Mouse (Mus musculus): ENCODE data around the gene Tbx21. TPM values are rescaled to one million over a fixed set of nuclear protein-coding genes. Genes with fewer than 3 reads are reported as not detected.

Gene Tbx21
- polyA plus RNA-seq (2014; fragmentation: Nextera tagmentation; extraction: Ambion mirVana) = 0.13 and 0.26 TPM in 2 replicates

GRCm38 (mm10) chr11:97114671-97115601 is at the start of gene Tbx21:
TSS of gene Tbx21 (minus strand) at chr11:97115331.
- H3K27ac ChIP-seq (replicated peaks; ENCODE audit: low read depth, low read length) = no peak within 1 kb of the TSS
- under 1% methylated on average over 51 of the region's 87 CpGs for WGBS
- no peaks in the 10 kb centered on the region for H3K36me3 ChIP-seq (ENCODE audit: control insufficient read depth, insufficient read depth, low read length)
- peak within 1 kb of the TSS; percentile 45 for H3K4me3 ChIP-seq (ENCODE audit: low read depth, low read length)
- no peaks in the 10 kb centered on the region for H3K9me3 ChIP-seq (ENCODE audit: control insufficient read depth, low read length)
- peak within 1 kb of the TSS; percentile 73 for H3K4me2 ChIP-seq (ENCODE audit: low read depth, low read length)
- peak; percentile 22 for DNase-seq (ENCODE audit: low spot score)
- H3K9ac ChIP-seq (ENCODE audit: low read depth, low read length) = peak within 1 kb of the TSS; percentile 49
- peaks cover 5% of the 10 kb centered on the region; the same call in 1 of the 2 replicates for H3K4me1 ChIP-seq (ENCODE audit: control insufficient read depth, insufficient read depth, low read length)
- ATAC-seq (ENCODE audit: low read depth) = no peak
- H3K27me3 ChIP-seq (replicated peaks; ENCODE audit: control insufficient read depth, insufficient read depth, low read length) = peaks cover 64% of the 10 kb centered on the region

GRCm38 (mm10) chr11:97160341-97160740 is 45.2 kb upstream of the Tbx21 start:
- WGBS = 69% methylated on average over 6 of the region's 6 CpGs
- no peak for ATAC-seq (ENCODE audit: low read depth)
- H3K36me3 ChIP-seq (ENCODE audit: control insufficient read depth, insufficient read depth, low read length) = peaks cover 98% of the 10 kb centered on the region

GRCm38 (mm10) chr11:97156999-97157398 is 41.9 kb upstream of the Tbx21 start:
- Histone ChIP-seq H3K4me1 (ENCODE audit: control insufficient read depth, insufficient read depth, low read length) (peaks cover 10% of the 10 kb centered on the region), H3K36me3 (ENCODE audit: control insufficient read depth, insufficient read depth, low read length) (peaks cover 72% of the 10 kb centered on the region), H3K27ac (replicated peaks; ENCODE audit: low read depth, low read length) (no peak overlapping the region), H3K9ac (ENCODE audit: low read depth, low read length) (no peak overlapping the region), H3K4me2 (ENCODE audit: low read depth, low read length) (no peak overlapping the region), H3K27me3 (replicated peaks; ENCODE audit: control insufficient read depth, insufficient read depth, low read length) (no peaks in the 10 kb centered on the region), H3K9me3 (ENCODE audit: control insufficient read depth, low read length) (no peaks in the 10 kb centered on the region), H3K4me3 (ENCODE audit: low read depth, low read length) (no peak overlapping the region)
- 80% methylated on average over 7 of the region's 7 CpGs for WGBS
- ATAC-seq (ENCODE audit: low read depth) = no peak
- no peak for DNase-seq (ENCODE audit: low spot score)

More at GRCm38 (mm10) chr11:97160341-97160740, 45.2 kb upstream of the Tbx21 start:
- Histone ChIP-seq H3K27ac (replicated peaks; ENCODE audit: low read depth, low read length) (no peak overlapping the region), H3K4me2 (ENCODE audit: low read depth, low read length) (no peak overlapping the region), H3K9ac (ENCODE audit: low read depth, low read length) (no peak overlapping the region), H3K27me3 (replicated peaks; ENCODE audit: control insufficient read depth, insufficient read depth, low read length) (no peaks in the 10 kb centered on the region), H3K9me3 (ENCODE audit: control insufficient read depth, low read length) (no peaks in the 10 kb centered on the region), H3K4me1 (ENCODE audit: control insufficient read depth, insufficient read depth, low read length) (no peaks in the 10 kb centered on the region), H3K4me3 (ENCODE audit: low read depth, low read length) (no peak overlapping the region)
- DNase-seq (ENCODE audit: low spot score) = no peak

- peaks cover 38% of the 10 kb centered on the region for H3K36me3 ChIP-seq (ENCODE audit: control insufficient read depth, insufficient read depth, low read length)
- peak overlapping the region; percentile 76; the same call in 1 of the 2 replicates for H3K4me3 ChIP-seq (ENCODE audit: low read depth, low read length)
- ATAC-seq (ENCODE audit: low read depth) (no peak), DNase-seq (ENCODE audit: low spot score) (peak; percentile 29)
- H3K9me3 ChIP-seq (ENCODE audit: control insufficient read depth, low read length) = no peaks in the 10 kb centered on the region
- H3K27ac ChIP-seq (replicated peaks; ENCODE audit: low read depth, low read length) = no peak overlapping the region
- H3K9ac ChIP-seq (ENCODE audit: low read depth, low read length) = no peak overlapping the region
- no peaks in the 10 kb centered on the region for H3K27me3 ChIP-seq (replicated peaks; ENCODE audit: control insufficient read depth, insufficient read depth, low read length)
- WGBS = 25% methylated on average over 10 of the region's 10 CpGs
- peaks cover 11% of the 10 kb centered on the region for H3K4me1 ChIP-seq (ENCODE audit: control insufficient read depth, insufficient read depth, low read length)
- peak overlapping the region; percentile 83 for H3K4me2 ChIP-seq (ENCODE audit: low read depth, low read length)
Observed at GRCm38 (mm10) chr11:97152662-97153287, 37.6 kb upstream of the Tbx21 start.

- peaks cover 11% of the 10 kb centered on the region for H3K4me1 ChIP-seq (ENCODE audit: control insufficient read depth, insufficient read depth, low read length)
- H3K27me3 ChIP-seq (replicated peaks; ENCODE audit: control insufficient read depth, insufficient read depth, low read length) = no peaks in the 10 kb centered on the region
- peak overlapping the region; percentile 76 for H3K4me3 ChIP-seq (ENCODE audit: low read depth, low read length)
- ATAC-seq (ENCODE audit: low read depth) = no peak
- peaks cover 35% of the 10 kb centered on the region for H3K36me3 ChIP-seq (ENCODE audit: control insufficient read depth, insufficient read depth, low read length)
- H3K9ac ChIP-seq (ENCODE audit: low read depth, low read length) = peak overlapping the region; percentile 81; the same call in 1 of the 2 replicates
- H3K27ac ChIP-seq (replicated peaks; ENCODE audit: low read depth, low read length) = peak overlapping the region; percentile 93
- 2% methylated on average over 11 of the region's 11 CpGs for WGBS
- peak overlapping the region; percentile 83 for H3K4me2 ChIP-seq (ENCODE audit: low read depth, low read length)
- peak; percentile 54 for DNase-seq (ENCODE audit: low spot score)
- no peaks in the 10 kb centered on the region for H3K9me3 ChIP-seq (ENCODE audit: control insufficient read depth, low read length)
Observed at GRCm38 (mm10) chr11:97152023-97152426, 36.9 kb upstream of the Tbx21 start.

GRCm38 (mm10) chr11:97151343-97151801 is 36.2 kb upstream of the Tbx21 start, which contains the start of gene Tbkbp1:
TSS of gene Tbkbp1 (minus strand) at chr11:97151495.
- ATAC-seq (ENCODE audit: low read depth) (peak; percentile 16; the same call in 1 of the 2 replicates), DNase-seq (ENCODE audit: low spot score) (peak; percentile 54)
- H3K4me2 ChIP-seq (ENCODE audit: low read depth, low read length) = peak within 1 kb of the TSS; percentile 83
- H3K27ac ChIP-seq (replicated peaks; ENCODE audit: low read depth, low read length) = peak within 1 kb of the TSS; percentile 93
- peak within 1 kb of the TSS; percentile 76 for H3K4me3 ChIP-seq (ENCODE audit: low read depth, low read length)
- H3K9me3 ChIP-seq (ENCODE audit: control insufficient read depth, low read length) = no peaks in the 10 kb centered on the region
- peaks cover 31% of the 10 kb centered on the region for H3K36me3 ChIP-seq (ENCODE audit: control insufficient read depth, insufficient read depth, low read length)
- peak within 1 kb of the TSS; percentile 81 for H3K9ac ChIP-seq (ENCODE audit: low read depth, low read length)
- H3K4me1 ChIP-seq (ENCODE audit: control insufficient read depth, insufficient read depth, low read length) = peaks cover 11% of the 10 kb centered on the region
- 0% methylated on average over 27 of the region's 64 CpGs for WGBS
- H3K27me3 ChIP-seq (replicated peaks; ENCODE audit: control insufficient read depth, insufficient read depth, low read length) = no peaks in the 10 kb centered on the region

GRCm38 (mm10) chr11:97150411-97151330 is 35.5 kb upstream of the Tbx21 start:
- ATAC-seq (ENCODE audit: low read depth) = peak; percentile 70
- DNase-seq (ENCODE audit: low spot score) = peak; percentile 84
- H3K27me3 ChIP-seq (replicated peaks; ENCODE audit: control insufficient read depth, insufficient read depth, low read length) = no peaks in the 10 kb centered on the region
- H3K4me3 ChIP-seq (ENCODE audit: low read depth, low read length) = peak overlapping the region; percentile 76
- peak overlapping the region; percentile 81 for H3K9ac ChIP-seq (ENCODE audit: low read depth, low read length)
- no peaks in the 10 kb centered on the region for H3K9me3 ChIP-seq (ENCODE audit: control insufficient read depth, low read length)
- H3K4me2 ChIP-seq (ENCODE audit: low read depth, low read length) = peak overlapping the region; percentile 83
- peak overlapping the region; percentile 93 for H3K27ac ChIP-seq (replicated peaks; ENCODE audit: low read depth, low read length)
- peaks cover 30% of the 10 kb centered on the region for H3K36me3 ChIP-seq (ENCODE audit: control insufficient read depth, insufficient read depth, low read length)
- peaks cover 11% of the 10 kb centered on the region for H3K4me1 ChIP-seq (ENCODE audit: control insufficient read depth, insufficient read depth, low read length)
- under 1% methylated on average over 29 of the region's 102 CpGs for WGBS

Data from embryonic facial prominence, embryonic 14.5 days (tissue).